Mouse (Mus musculus): Measurements from ENCODE around the gene Ccdc9b. TPM values are rescaled to one million over a fixed set of nuclear protein-coding genes. Genes with fewer than 3 reads are reported as not detected.
A peak's percentile ranks its signal among the peaks of the same experiment; 100 is the strongest.

The Ccdc9b gene
- polyA plus RNA-seq (2015; fragmentation: Nextera tagmentation; extraction: Ambion mirVana): 1.0 and 1.2 TPM in 2 replicates

GRCm38 (mm10) chr2:118761906-118762783 is at the start of gene Ccdc9b:
Gene Ccdc9b, minus strand, starts transcription at chr2:118762661.
- Histone ChIP-seq H3K9me3 (replicated peaks) (no peaks in the 10 kb centered on the region), H3K4me3 (replicated peaks) (peak within 1 kb of the TSS; percentile 29), H3K36me3 (no peaks in the 10 kb centered on the region), H3K4me1 (peaks cover 38% of the 10 kb centered on the region), H3K9ac (peak within 1 kb of the TSS; percentile 38), H3K4me2 (peak within 1 kb of the TSS; percentile 59), H3K27me3 (peaks cover 42% of the 10 kb centered on the region), H3K27ac (peak within 1 kb of the TSS; percentile 90)
- WGBS: 9% methylated on average over 29 of the region's 29 CpGs
- ATAC-seq (replicated peaks; ENCODE audit: low FRiP score): peak; percentile 79

GRCm38 (mm10) chr2:118810861-118811260 is 48.4 kb upstream of the Ccdc9b start:
- Histone ChIP-seq H3K9me3 (replicated peaks) (no peaks in the 10 kb centered on the region), H3K36me3 (no peaks in the 10 kb centered on the region), H3K27me3 (peaks cover 22% of the 10 kb centered on the region; the same call in 1 of the 2 replicates), H3K4me3 (replicated peaks) (no peak overlapping the region), H3K27ac (no peak overlapping the region), H3K4me1 (peaks cover 17% of the 10 kb centered on the region), H3K9ac (no peak overlapping the region), H3K4me2 (no peak overlapping the region)
- no peak for ATAC-seq (replicated peaks; ENCODE audit: low FRiP score)
- 27% methylated on average over 2 of the region's 2 CpGs for WGBS

GRCm38 (mm10) chr2:118806860-118807259 is 44.4 kb upstream of the Ccdc9b start:
- WGBS: 63% methylated on average over 4 of the region's 4 CpGs
- Histone ChIP-seq H3K4me2 (no peak overlapping the region), H3K4me1 (no peaks in the 10 kb centered on the region), H3K27me3 (peaks cover 24% of the 10 kb centered on the region; the same call in 1 of the 2 replicates), H3K4me3 (replicated peaks) (no peak overlapping the region), H3K36me3 (no peaks in the 10 kb centered on the region), H3K9ac (no peak overlapping the region), H3K9me3 (replicated peaks) (no peaks in the 10 kb centered on the region), H3K27ac (no peak overlapping the region)
- no peak for ATAC-seq (replicated peaks; ENCODE audit: low FRiP score)

- 38% methylated on average over 3 of the region's 3 CpGs for WGBS
- H3K4me1 ChIP-seq: no peaks in the 10 kb centered on the region
- H3K9me3 ChIP-seq (replicated peaks): no peaks in the 10 kb centered on the region
- ATAC-seq (replicated peaks; ENCODE audit: low FRiP score): no peak
- peaks cover 16% of the 10 kb centered on the region; the same call in 1 of the 2 replicates for H3K27me3 ChIP-seq
- H3K4me2 ChIP-seq: no peak overlapping the region
- H3K9ac ChIP-seq: no peak overlapping the region
- no peak overlapping the region for H3K4me3 ChIP-seq (replicated peaks)
- H3K36me3 ChIP-seq: no peaks in the 10 kb centered on the region
- H3K27ac ChIP-seq: no peak overlapping the region
Observed at GRCm38 (mm10) chr2:118805756-118806155, 43.3 kb upstream of the Ccdc9b start.

- Histone ChIP-seq H3K27ac (no peak overlapping the region), H3K4me3 (replicated peaks) (no peak overlapping the region), H3K4me1 (no peaks in the 10 kb centered on the region), H3K36me3 (no peaks in the 10 kb centered on the region), H3K4me2 (no peak overlapping the region), H3K9me3 (replicated peaks) (no peaks in the 10 kb centered on the region), H3K9ac (no peak overlapping the region), H3K27me3 (peaks cover 14% of the 10 kb centered on the region; the same call in 1 of the 2 replicates)
- no peak for ATAC-seq (replicated peaks; ENCODE audit: low FRiP score)
- WGBS: 60% methylated on average over 3 of the region's 3 CpGs
Observed at GRCm38 (mm10) chr2:118805137-118805536, 42.7 kb upstream of the Ccdc9b start.

GRCm38 (mm10) chr2:118804474-118804873 is 42.0 kb upstream of the Ccdc9b start:
- no peak overlapping the region for H3K4me2 ChIP-seq
- H3K4me3 ChIP-seq (replicated peaks): no peak overlapping the region
- no peak overlapping the region for H3K9ac ChIP-seq
- H3K27ac ChIP-seq: no peak overlapping the region
- H3K36me3 ChIP-seq: no peaks in the 10 kb centered on the region
- no peak for ATAC-seq (replicated peaks; ENCODE audit: low FRiP score)
- no peaks in the 10 kb centered on the region for H3K4me1 ChIP-seq
- 75% methylated on average over 2 of the region's 2 CpGs for WGBS
- no peaks in the 10 kb centered on the region for H3K9me3 ChIP-seq (replicated peaks)
- peaks cover 14% of the 10 kb centered on the region; the same call in 1 of the 2 replicates for H3K27me3 ChIP-seq

GRCm38 (mm10) chr2:118802542-118803118 is 40.2 kb upstream of the Ccdc9b start:
- H3K9me3 ChIP-seq (replicated peaks): no peaks in the 10 kb centered on the region
- no peaks in the 10 kb centered on the region for H3K36me3 ChIP-seq
- peaks cover 11% of the 10 kb centered on the region; the same call in 1 of the 2 replicates for H3K27me3 ChIP-seq
- H3K4me2 ChIP-seq: no peak overlapping the region
- no peak; the same call in 1 of the 2 replicates for ATAC-seq (replicated peaks; ENCODE audit: low FRiP score)
- no peak overlapping the region for H3K4me3 ChIP-seq (replicated peaks)
- H3K4me1 ChIP-seq: no peaks in the 10 kb centered on the region
- H3K27ac ChIP-seq: no peak overlapping the region
- WGBS: 71% methylated on average over 4 of the region's 4 CpGs
- H3K9ac ChIP-seq: no peak overlapping the region

GRCm38 (mm10) chr2:118793636-118794035 is 31.2 kb upstream of the Ccdc9b start:
- WGBS: 83% methylated on average over 4 of the region's 4 CpGs
- Histone ChIP-seq H3K9ac (no peak overlapping the region), H3K4me3 (replicated peaks) (no peak overlapping the region), H3K4me1 (peaks cover 8% of the 10 kb centered on the region), H3K4me2 (no peak overlapping the region), H3K9me3 (replicated peaks) (no peaks in the 10 kb centered on the region), H3K27ac (no peak overlapping the region), H3K36me3 (no peaks in the 10 kb centered on the region), H3K27me3 (peaks cover 19% of the 10 kb centered on the region; the same call in 1 of the 2 replicates)
- ATAC-seq (replicated peaks; ENCODE audit: low FRiP score): no peak

- H3K36me3 ChIP-seq: no peaks in the 10 kb centered on the region
- H3K27ac ChIP-seq: no peak overlapping the region
- H3K27me3 ChIP-seq: peaks cover 21% of the 10 kb centered on the region; the same call in 1 of the 2 replicates
- no peak overlapping the region for H3K4me3 ChIP-seq (replicated peaks)
- peaks cover 8% of the 10 kb centered on the region for H3K4me1 ChIP-seq
- WGBS: 81% methylated on average over 4 of the region's 4 CpGs
- ATAC-seq (replicated peaks; ENCODE audit: low FRiP score): no peak
- no peaks in the 10 kb centered on the region for H3K9me3 ChIP-seq (replicated peaks)
- H3K9ac ChIP-seq: no peak overlapping the region
- H3K4me2 ChIP-seq: no peak overlapping the region
Observed at GRCm38 (mm10) chr2:118792259-118792613, 29.8 kb upstream of the Ccdc9b start.

GRCm38 (mm10) chr2:118791591-118792258 is 29.3 kb upstream of the Ccdc9b start:
- ATAC-seq (replicated peaks; ENCODE audit: low FRiP score): no peak
- H3K4me3 ChIP-seq (replicated peaks): no peak overlapping the region
- 93% methylated on average over 26 of the region's 26 CpGs for WGBS
- H3K9me3 ChIP-seq (replicated peaks): no peaks in the 10 kb centered on the region
- H3K27me3 ChIP-seq: peaks cover 23% of the 10 kb centered on the region; the same call in 1 of the 2 replicates
- no peaks in the 10 kb centered on the region for H3K36me3 ChIP-seq
- H3K9ac ChIP-seq: no peak overlapping the region
- H3K27ac ChIP-seq: no peak overlapping the region
- no peak overlapping the region for H3K4me2 ChIP-seq
- peaks cover 8% of the 10 kb centered on the region for H3K4me1 ChIP-seq

GRCm38 (mm10) chr2:118790551-118791525 is 28.4 kb upstream of the Ccdc9b start:
- H3K27ac ChIP-seq: no peak overlapping the region
- peaks cover 8% of the 10 kb centered on the region for H3K4me1 ChIP-seq
- peaks cover 29% of the 10 kb centered on the region; the same call in 1 of the 2 replicates for H3K27me3 ChIP-seq
- no peaks in the 10 kb centered on the region for H3K36me3 ChIP-seq
- no peak overlapping the region for H3K9ac ChIP-seq
- peak overlapping the region; percentile 53 for H3K4me2 ChIP-seq
- ATAC-seq (replicated peaks; ENCODE audit: low FRiP score): no peak
- peak overlapping the region; percentile 10; the same call in 1 of the 2 replicates for H3K4me3 ChIP-seq (replicated peaks)
- 28% methylated on average over 44 of the region's 44 CpGs for WGBS
- H3K9me3 ChIP-seq (replicated peaks): no peaks in the 10 kb centered on the region

Measured in kidney, embryonic 15.5 days (tissue).